ENCODE assay signal across 9 mouse cellular contexts in genomic region chr10:118011687-118012567, GRCm38 (mm10).
DNase-seq lines count a peak whose midpoint lies in the region; ATAC-seq and TF ChIP-seq lines count a peak whose summit lies in the region.
"Had no signal": no experiment of that assay in that cellular context is flagged by ENCODE, and none has a peak within 500 bp of the region (broad histone marks: within the 10 kb centered on the region; RNA-seq: fewer than 3 reads in every experiment).

No protein-coding gene starts in this region.

- no peaks in the 10 kb centered on the region for H3K36me3 ChIP-seq in ES-E14 (ENCODE audit: control insufficient read depth, insufficient read depth, low read length, poor library complexity, severe bottlenecking)
- no peaks in the 10 kb centered on the region for H3K36me3 ChIP-seq in heart, postnatal 0 days (replicated peaks; ENCODE audit: control insufficient read depth, insufficient read depth, low read length)
- no peaks in the 10 kb centered on the region for H3K36me3 ChIP-seq in lung, postnatal 0 days (ENCODE audit: insufficient read depth, low read length)
- no peaks in the 10 kb centered on the region for H3K36me3 ChIP-seq in midbrain, embryonic 10.5 days
- H3K36me3 ChIP-seq: midbrain, embryonic 15.5 days had no signal

- 68% methylated on average over 10 of the region's 10 CpGs for WGBS in heart, postnatal 0 days
- WGBS in lung, postnatal 0 days, result 48% methylated on average over 10 of the region's 10 CpGs
- WGBS in midbrain, embryonic 10.5 days, result 88% methylated on average over 10 of the region's 10 CpGs

- no peak for TF ChIP-seq CTCF in heart, postnatal 0 days (IDR thresholded peaks at IDR 0.05; ENCODE audit: low read depth)
- no peak for TF ChIP-seq CTCF in lung, postnatal 0 days (IDR thresholded peaks at IDR 0.05)

- no peak for DNase-seq in frontal cortex, postnatal 25 days (ENCODE audit: low spot score in 2 of 2)
- DNase-seq in ES-E14 (ENCODE audit: low read depth, low spot score), result no peak
- peak; percentile 50 for DNase-seq in heart, postnatal 0 days (ENCODE audit: low spot score)
- peak; percentile 65 for DNase-seq in lung, postnatal 0 days (ENCODE audit: low spot score)
- DNase-seq in cerebellum, postnatal 36 days, result no peak
- DNase-seq in midbrain, embryonic 10.5 days (ENCODE audit: low spot score), result no peak

- H3K9ac ChIP-seq in ES-E14 (ENCODE audit: insufficient read depth, low read depth, low read length, poor library complexity, severe bottlenecking), result no peak overlapping the region
- no peak overlapping the region for H3K9ac ChIP-seq in heart, postnatal 0 days (replicated peaks; ENCODE audit: low read depth, low read length)
- H3K9ac ChIP-seq in lung, postnatal 0 days (replicated peaks; ENCODE audit: low read depth), result no peak overlapping the region
- H3K9ac ChIP-seq: midbrain, embryonic 15.5 days had no signal

- ATAC-seq in frontal cortex, adult (ENCODE audit: low TSS enrichment), result peak; percentile 83
- ATAC-seq in heart, postnatal 0 days (ENCODE audit: insufficient read depth, low read depth), result peak; percentile 36; the same call in 1 of the 2 replicates
- ATAC-seq in lung, postnatal 0 days, result peak; percentile 46; the same call in 1 of the 2 replicates
- ATAC-seq in megakaryocyte-erythroid progenitor cell, adult 5-6 weeks (replicated peaks; ENCODE audit: low FRiP score, low TSS enrichment, poor library complexity, severe bottlenecking), result no peak
- ATAC-seq: midbrain, embryonic 15.5 days had no signal

- H3K27ac ChIP-seq in ES-E14 (ENCODE audit: insufficient read depth, low read depth, low read length, poor library complexity, severe bottlenecking), result no peak overlapping the region
- H3K27ac ChIP-seq in heart, postnatal 0 days (ENCODE audit: low read depth), result peak overlapping the region; percentile 9
- H3K27ac ChIP-seq in lung, postnatal 0 days (ENCODE audit: low read length), result 0 out of 2 replicates have a peak overlapping the region, but pooled peaks have one; percentile 9
- no peak overlapping the region for H3K27ac ChIP-seq in midbrain, embryonic 10.5 days (replicated peaks)
- H3K27ac ChIP-seq: midbrain, embryonic 15.5 days had no signal

- H3K9me3 ChIP-seq in ES-E14 (ENCODE audit: control insufficient read depth, insufficient read depth, low read depth, low read length), result no peaks in the 10 kb centered on the region
- H3K9me3 ChIP-seq in heart, postnatal 0 days (replicated peaks; ENCODE audit: control insufficient read depth, low read length), result 0 out of 2 replicates have a peak, but pooled peaks cover 10% of the 10 kb centered on the region
- H3K9me3 ChIP-seq in lung, postnatal 0 days (ENCODE audit: low read length), result peaks cover 8% of the 10 kb centered on the region; the same call in 1 of the 2 replicates
- peaks cover 16% of the 10 kb centered on the region; the same call in 1 of the 2 replicates for H3K9me3 ChIP-seq in midbrain, embryonic 10.5 days (replicated peaks)

- H3K4me2 ChIP-seq in heart, postnatal 0 days (ENCODE audit: low read depth, low read length), result no peak overlapping the region
- H3K4me2 ChIP-seq in lung, postnatal 0 days (replicated peaks; ENCODE audit: low read depth, low read length), result no peak overlapping the region
- H3K4me2 ChIP-seq: midbrain, embryonic 15.5 days had no signal

- in situ Hi-C loops in ES-E14 (cut with MboI; ENCODE audit: low sequenced_read_pairs in 2 of 2, unreplicated experiment in 2 of 2), result no loop called here

- peaks cover 0 to 2% of the 10 kb centered on the region in 2 experiments; a peak in 1 of 4 replicates for H3K4me1 ChIP-seq in ES-E14 (ENCODE audit: control insufficient read depth in 2 of 2, insufficient read depth in 2 of 2, low read length in 2 of 2, poor library complexity in 1 of 2)
- no peaks in the 10 kb centered on the region for H3K4me1 ChIP-seq in heart, postnatal 0 days (ENCODE audit: control insufficient read depth, insufficient read depth)
- no peaks in the 10 kb centered on the region for H3K4me1 ChIP-seq in lung, postnatal 0 days (ENCODE audit: insufficient read depth, low read depth, low read length)
- H3K4me1 ChIP-seq in midbrain, embryonic 10.5 days, result no peaks in the 10 kb centered on the region
- H3K4me1 ChIP-seq: midbrain, embryonic 15.5 days had no signal

- TF ChIP-seq EP300 in heart, postnatal 0 days (IDR thresholded peaks at IDR 0.05; ENCODE audit: low read depth), result peak; percentile 49; the same call in 1 of the 2 replicates
- TF ChIP-seq EP300 in lung, postnatal 0 days (IDR thresholded peaks at IDR 0.05), result peak; percentile 76

- no peaks in the 10 kb centered on the region for H3K27me3 ChIP-seq in heart, postnatal 0 days (ENCODE audit: control insufficient read depth, insufficient read depth, low read length)
- H3K27me3 ChIP-seq in lung, postnatal 0 days (replicated peaks; ENCODE audit: insufficient read depth, low read length), result no peaks in the 10 kb centered on the region
- H3K27me3 ChIP-seq in midbrain, embryonic 10.5 days (ENCODE audit: low read depth, poor library complexity, severe bottlenecking), result no peaks in the 10 kb centered on the region
- H3K27me3 ChIP-seq: midbrain, embryonic 15.5 days had no signal

- H3K4me3 ChIP-seq in ES-E14 (ENCODE audit: insufficient read depth in 1 of 2, low read depth in 1 of 2, low read length in 2 of 2, poor library complexity in 1 of 2, severe bottlenecking in 1 of 2), result no peak overlapping the region
- H3K4me3 ChIP-seq in heart, postnatal 0 days (ENCODE audit: low read depth, low read length), result no peak overlapping the region
- H3K4me3 ChIP-seq in lung, postnatal 0 days (ENCODE audit: low read depth, low read length), result no peak overlapping the region
- H3K4me3 ChIP-seq in midbrain, embryonic 10.5 days, result no peak overlapping the region
- H3K4me3 ChIP-seq: midbrain, embryonic 15.5 days had no signal

TF ChIP-seq in ES-E14, 5 proteins besides CTCF, POLR2A, EP300 and RAD21:
- TF ChIP-seq MAFK (IDR thresholded peaks at IDR 0.05; ENCODE audit: insufficient read depth, low read depth, low read length), result no peak
- TF ChIP-seq ZC3H11A (IDR thresholded peaks at IDR 0.05; ENCODE audit: borderline replicate concordance, low read depth, low read length), result no peak
- no peak for TF ChIP-seq CHD2 (IDR thresholded peaks at IDR 0.05; ENCODE audit: low read depth, low read length)
- TF ChIP-seq ZNF384 (IDR thresholded peaks at IDR 0.05; ENCODE audit: low read depth, low read length), result peak; percentile 65; the same call in 1 of the 2 replicates
- TF ChIP-seq HCFC1 (IDR thresholded peaks at IDR 0.05; ENCODE audit: borderline replicate concordance, insufficient read depth, low read length), result no peak

Comparison
In these comparisons a context has a peak if more than half of its experiments do, and no peak if none do; other contexts are left out.
1. DNase-seq: peak in heart, postnatal 0 days (single experiment) and lung, postnatal 0 days (single experiment); none in frontal cortex, postnatal 25 days (0 of 2), ES-E14 (single experiment), cerebellum, postnatal 36 days (0 of 2) and midbrain, embryonic 10.5 days (single experiment).
2. H3K27ac ChIP-seq: peak in heart, postnatal 0 days (single experiment) and lung, postnatal 0 days (single experiment); none in ES-E14 (single experiment) and midbrain, embryonic 10.5 days (single experiment).